Mouse (Mus musculus): ENCODE data around the gene Tubb4a.
"Not testable (repeated sequence)": the region's sequence is repeated elsewhere in the genome, so short reads cannot be mapped to it uniquely, and the experiment has no call there.

The Tubb4a gene

GRCm38 (mm10) chr17:57087049-57087832 is at the start of gene Tubb4a:
Gene Tubb4a (minus strand): TSS chr17:57087782.
- DNase-seq (ENCODE audit: low spot score in 2 of 2): no peak

- DNase-seq (ENCODE audit: low spot score in 2 of 2): no peak
Observed at GRCm38 (mm10) chr17:57135635-57136034, 48.1 kb upstream of the Tubb4a start.

GRCm38 (mm10) chr17:57134693-57135092 is 47.1 kb upstream of the Tubb4a start:
- no peak for DNase-seq (ENCODE audit: low spot score in 2 of 2)

- not testable (repeated sequence) for DNase-seq (ENCODE audit: low spot score in 2 of 2)
Observed at GRCm38 (mm10) chr17:57134021-57134420, 46.4 kb upstream of the Tubb4a start.

DNA sequence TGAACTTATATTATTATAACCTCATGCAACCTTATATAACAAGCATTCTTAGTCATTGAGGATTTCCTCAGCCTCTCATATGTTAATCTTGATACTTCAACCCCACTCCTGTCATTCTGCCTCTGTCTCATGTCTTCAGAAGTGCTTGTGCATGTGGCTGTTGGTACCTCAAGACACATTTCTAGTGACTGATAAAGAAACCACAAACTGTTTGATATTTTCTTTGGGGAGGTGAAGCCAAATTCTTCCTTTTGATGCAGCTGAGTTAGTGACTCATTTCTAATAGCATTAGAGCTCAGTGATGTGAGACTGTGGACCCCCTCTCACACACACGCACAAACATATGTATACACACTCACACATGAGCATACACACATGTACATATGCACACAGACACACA is 44.2 kb upstream of the Tubb4a start:
- DNase-seq (ENCODE audit: low spot score in 2 of 2): no peak

DNA sequence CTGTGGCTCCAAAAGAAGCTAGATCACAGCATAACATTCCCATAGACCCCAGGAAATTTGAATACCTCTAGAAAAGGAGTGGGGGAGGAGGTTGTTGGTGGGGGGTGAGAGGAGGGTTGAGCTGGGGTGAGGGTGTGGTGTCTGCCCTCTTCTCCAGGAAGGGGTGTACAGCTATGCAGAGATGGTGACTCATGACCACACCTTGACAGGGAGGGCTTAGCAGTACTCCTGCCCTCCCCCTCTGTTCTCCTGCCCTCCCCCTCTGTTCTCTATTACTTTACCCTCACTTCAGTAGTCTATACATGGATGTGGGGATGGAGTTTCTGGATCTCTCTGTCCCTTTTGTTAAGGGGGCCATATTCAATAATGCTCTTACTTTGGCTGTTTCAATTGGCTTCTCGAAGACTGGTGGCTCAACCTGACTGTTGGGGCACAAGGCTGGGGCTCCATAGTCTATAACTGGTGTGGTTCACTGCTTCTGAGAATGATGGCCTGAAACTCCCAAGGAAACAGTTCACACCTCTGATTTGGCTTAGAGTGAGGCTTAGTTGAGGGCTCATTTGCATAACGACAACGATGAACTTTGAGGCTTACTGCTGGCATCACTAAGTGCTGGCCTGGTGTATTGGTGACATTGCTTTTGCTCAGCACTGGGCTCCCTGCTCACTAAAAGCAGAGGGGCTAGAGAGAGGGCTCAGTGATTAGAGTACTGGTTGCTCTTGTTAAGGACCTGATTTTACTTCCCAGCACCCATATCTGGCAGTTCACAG is 38.5 kb upstream of the Tubb4a start:
- no peak for DNase-seq (ENCODE audit: low spot score in 2 of 2)

- DNase-seq (ENCODE audit: low spot score in 2 of 2): no peak
Observed at GRCm38 (mm10) chr17:57124792-57125191, 37.2 kb upstream of the Tubb4a start.

GRCm38 (mm10) chr17:57123192-57124118 is 35.9 kb upstream of the Tubb4a start:
- no peak for DNase-seq (ENCODE audit: low spot score in 2 of 2)

GRCm38 (mm10) chr17:57121856-57122255 is 34.3 kb upstream of the Tubb4a start:
- no peak for DNase-seq (ENCODE audit: low spot score in 2 of 2)

DNA sequence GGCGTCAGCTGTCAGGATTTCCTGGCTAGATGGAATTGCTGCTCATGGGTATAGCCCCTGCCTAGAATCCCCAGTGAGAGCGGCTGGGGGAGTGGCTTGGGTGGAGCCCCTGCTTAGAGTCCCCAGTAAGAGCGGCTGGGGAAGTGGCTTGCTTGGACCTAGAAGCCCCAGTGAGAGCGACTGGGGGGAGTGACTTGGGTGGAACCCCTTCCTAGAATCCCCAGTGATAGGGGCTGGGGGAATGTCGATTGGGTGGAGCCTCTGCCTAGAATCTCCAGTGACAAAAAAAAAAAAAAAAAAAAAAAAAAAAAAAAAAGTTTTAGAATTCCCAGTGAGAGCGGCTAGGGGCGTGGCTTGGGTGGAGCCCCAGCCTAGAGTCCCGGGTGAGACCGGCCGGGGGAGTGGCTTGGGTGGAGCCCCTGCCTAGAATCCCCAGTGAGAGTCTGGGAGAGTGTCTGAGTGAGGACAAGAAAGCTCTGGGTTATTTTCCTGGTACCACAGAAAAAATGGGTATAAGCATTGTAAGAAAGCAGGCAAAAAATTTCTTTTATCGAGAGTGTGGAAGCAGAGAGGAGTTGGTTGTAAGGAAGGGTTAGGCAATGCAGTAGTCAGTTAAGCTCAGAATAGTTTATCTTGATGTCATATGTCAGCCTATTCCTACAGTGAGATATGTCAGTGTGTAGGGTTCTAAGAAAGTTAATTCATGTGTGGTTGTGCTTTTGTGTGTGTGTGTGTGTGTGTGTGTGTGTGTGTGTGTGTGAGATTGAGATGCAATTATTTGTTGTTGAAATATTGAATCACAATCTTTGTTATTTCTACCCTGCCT is 31.2 kb upstream of the Tubb4a start:
- DNase-seq (ENCODE audit: low spot score in 2 of 2): no peak

- DNase-seq (ENCODE audit: low spot score in 2 of 2): no peak
Observed at GRCm38 (mm10) chr17:57116801-57117200, 29.2 kb upstream of the Tubb4a start.

GRCm38 (mm10) chr17:57112768-57113474 is 25.3 kb upstream of the Tubb4a start:
- DNase-seq (ENCODE audit: low spot score in 2 of 2): no peak

DNA sequence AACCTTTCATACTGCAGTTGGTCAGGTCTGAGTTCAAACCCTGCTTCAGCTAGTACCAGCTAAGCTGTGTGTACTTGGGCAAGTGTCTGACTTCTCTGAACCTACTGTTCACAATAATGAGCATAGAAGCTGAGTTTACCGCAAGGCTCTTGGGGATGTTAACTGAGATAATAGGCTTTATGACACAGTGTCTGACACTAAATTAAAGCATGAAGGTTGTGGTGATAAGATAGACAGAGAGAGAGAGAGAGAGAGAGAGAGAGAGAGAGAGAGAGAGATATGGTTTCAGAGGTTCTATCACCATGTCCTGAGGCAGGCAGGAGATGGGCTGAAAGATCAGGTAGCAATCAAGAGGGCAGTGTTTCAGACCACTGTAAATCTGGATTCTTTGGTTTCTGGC is 22.4 kb upstream of the Tubb4a start:
- DNase-seq (ENCODE audit: low spot score in 2 of 2): no peak

- DNase-seq (ENCODE audit: low spot score in 2 of 2): no peak
Observed at GRCm38 (mm10) chr17:57108666-57109171, 21.1 kb upstream of the Tubb4a start.

- no peak for DNase-seq (ENCODE audit: low spot score in 2 of 2)
Observed at GRCm38 (mm10) chr17:57108040-57108665, 20.6 kb upstream of the Tubb4a start.

DNA sequence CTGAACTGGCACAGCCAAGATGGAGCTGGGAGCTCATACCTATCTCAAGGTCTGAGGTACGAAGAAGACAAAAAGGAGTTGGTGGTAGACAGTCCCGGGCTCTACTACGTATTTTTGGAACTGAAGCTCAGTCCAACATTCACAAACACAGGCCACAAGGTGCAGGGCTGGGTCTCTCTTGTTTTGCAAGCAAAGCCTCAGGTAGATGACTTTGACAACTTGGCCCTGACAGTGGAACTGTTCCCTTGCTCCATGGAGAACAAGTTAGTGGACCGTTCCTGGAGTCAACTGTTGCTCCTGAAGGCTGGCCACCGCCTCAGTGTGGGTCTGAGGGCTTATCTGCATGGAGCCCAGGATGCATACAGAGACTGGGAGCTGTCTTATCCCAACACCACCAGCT is 19.5 kb upstream of the Tubb4a start:
- DNase-seq (ENCODE audit: low spot score in 2 of 2): no peak

- DNase-seq (ENCODE audit: low spot score in 2 of 2): no peak
Observed at GRCm38 (mm10) chr17:57106035-57106368, 18.4 kb upstream of the Tubb4a start.

DNA sequence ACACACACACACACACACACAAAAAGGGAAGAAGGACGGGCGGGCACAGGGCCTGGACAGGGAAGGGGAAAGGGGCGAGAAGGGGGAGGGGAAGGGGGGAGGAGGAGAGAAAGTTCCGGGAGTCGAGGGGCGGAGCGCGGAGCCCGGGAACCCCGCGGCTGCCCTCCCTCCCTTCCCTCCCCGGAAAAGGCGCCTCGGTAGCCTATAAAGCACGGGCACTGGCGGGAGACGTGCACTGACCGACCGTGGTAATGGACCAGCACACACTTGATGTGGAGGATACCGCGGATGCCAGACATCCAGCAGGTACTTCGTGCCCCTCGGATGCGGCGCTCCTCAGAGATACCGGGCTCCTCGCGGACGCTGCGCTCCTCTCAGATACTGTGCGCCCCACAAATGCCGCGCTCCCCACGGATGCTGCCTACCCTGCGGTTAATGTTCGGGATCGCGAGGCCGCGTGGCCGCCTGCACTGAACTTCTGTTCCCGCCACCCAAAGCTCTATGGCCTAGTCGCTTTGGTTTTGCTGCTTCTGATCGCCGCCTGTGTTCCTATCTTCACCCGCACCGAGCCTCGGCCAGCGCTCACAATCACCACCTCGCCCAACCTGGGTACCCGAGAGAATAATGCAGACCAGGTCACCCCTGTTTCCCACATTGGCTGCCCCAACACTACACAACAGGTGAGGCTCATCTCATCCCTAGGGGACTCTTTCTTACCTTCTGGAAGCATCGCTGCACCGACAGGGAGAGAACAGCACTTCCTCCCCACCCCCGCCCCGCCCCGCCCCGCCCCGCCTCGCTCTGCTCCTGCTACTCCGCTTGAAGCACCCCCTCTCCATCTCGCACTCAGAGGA is 17.8 kb upstream of the Tubb4a start, which contains the start of gene Tnfsf9:
Tnfsf9 (plus strand) TSS at position 145 of the 854 bp plus-strand sequence.
- DNase-seq (ENCODE audit: low spot score in 2 of 2): peak in 1 of 2 experiments; percentile 12

- DNase-seq (ENCODE audit: low spot score in 2 of 2): no peak
Observed at GRCm38 (mm10) chr17:57104496-57104895, 16.9 kb upstream of the Tubb4a start.

Data from thymus, postnatal 10 days (tissue).